Mouse (Mus musculus): Measurements from ENCODE around the gene Aym1.
"Not testable (repeated sequence)": the region's sequence is repeated elsewhere in the genome, so short reads cannot be mapped to it uniquely, and the experiment has no call there.

The Aym1 gene

DNA sequence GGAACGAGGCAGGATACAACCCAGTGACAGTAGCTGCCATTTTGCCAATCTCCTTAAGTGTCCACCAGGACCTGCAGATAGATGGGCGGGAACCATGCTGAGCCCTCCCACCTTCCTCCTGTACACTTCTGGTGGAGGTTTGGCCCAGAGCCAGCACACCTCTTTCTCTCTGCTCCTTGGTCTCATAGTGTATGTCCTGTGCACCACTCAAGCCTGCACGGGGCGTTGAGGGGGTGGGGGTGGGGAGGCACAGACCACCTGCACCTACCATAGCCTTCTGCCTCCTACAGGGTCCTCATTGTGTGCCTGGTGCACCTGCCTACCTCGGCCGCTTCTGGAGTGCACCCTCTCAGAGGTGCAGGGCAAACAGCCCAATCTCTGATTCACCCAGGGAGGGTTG is 4.5 kb upstream of the Aym1 start:
- DNase-seq (ENCODE audit: low spot score in 2 of 2), result no peak

DNA sequence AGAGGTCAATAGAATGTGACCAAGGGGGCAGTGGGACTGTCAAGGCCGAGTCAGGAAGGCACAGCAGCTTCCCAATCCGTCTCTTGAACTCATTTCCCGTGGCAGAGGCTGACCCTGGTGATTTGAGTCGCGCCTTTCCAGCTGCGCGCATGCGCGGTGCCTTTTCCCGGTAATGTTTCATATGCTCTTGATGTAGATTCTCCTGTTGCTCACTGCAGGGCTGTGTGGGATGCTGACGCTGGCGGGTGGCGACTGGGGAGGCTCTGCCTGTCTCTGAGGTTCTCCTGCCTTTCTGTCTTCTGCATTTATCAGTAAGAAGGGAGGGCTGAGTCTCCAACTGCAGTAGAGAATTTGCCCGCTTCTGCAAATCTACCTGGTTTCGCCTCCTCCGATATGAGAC is 2.8 kb upstream of the Aym1 start:
- DNase-seq (ENCODE audit: low spot score in 2 of 2), result no peak

DNA sequence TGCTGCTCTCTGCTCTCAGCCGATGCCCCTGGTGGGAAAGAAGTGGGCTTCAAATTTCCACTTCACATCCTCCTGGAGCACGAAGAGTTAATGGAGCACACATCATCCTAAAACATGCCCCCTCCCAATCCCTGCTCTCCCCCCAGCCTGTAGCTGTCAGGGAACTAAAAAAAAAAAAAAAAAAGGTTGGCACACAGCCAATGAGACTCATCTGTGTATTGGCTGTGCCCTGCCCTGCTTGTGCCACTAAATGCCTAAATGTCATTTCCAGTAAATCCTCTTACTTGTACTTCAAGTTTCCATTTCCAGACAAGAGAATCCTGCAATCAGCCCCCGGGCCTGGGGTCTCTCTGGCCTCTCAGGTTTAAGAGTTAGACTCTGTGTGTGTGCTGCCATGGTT is 562 bp downstream of the Aym1 start:
- no peak for DNase-seq (ENCODE audit: low spot score in 2 of 2)

DNA sequence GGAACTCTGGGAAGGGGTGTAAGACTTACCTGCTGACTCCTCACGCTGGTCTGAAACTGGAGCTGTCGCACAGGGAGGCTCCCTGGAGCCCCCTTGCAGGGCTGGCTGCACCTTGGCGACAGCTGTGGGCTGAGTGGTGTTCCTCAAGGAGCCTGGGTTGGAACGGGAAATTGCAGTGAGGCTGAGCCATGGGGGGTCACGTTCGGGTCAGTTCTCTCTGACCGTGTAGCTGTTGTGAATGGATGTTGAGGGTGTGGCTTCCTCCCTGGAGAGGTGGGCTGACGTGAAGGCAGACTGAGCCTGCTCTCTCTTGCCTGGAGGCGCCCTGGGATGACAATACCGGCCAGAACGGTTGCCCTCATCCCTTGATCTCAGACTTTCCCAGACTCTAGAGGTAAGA is 1.7 kb downstream of the Aym1 start:
- DNase-seq (ENCODE audit: low spot score in 2 of 2), result no peak

DNA sequence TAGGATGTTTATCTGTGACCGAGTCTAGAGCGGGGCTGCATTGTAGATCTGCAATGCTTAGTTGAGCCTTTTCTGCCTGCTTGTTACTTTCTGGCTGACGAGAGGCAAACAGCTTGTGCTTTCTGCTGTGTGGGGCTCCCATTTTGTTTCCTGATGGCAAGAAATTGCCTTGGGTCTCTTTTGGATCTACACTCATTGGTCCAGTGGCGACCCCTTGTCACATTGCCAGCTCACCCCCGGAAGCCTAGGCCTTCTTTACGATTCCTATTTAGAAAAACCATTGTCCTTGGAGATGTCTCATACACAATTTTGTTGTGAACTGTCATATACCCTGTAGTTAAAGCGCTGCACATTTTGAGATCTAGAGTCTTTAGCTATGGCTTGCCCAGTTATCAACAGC is 4.2 kb downstream of the Aym1 start:
- DNase-seq (ENCODE audit: low spot score in 2 of 2), result no peak

DNA sequence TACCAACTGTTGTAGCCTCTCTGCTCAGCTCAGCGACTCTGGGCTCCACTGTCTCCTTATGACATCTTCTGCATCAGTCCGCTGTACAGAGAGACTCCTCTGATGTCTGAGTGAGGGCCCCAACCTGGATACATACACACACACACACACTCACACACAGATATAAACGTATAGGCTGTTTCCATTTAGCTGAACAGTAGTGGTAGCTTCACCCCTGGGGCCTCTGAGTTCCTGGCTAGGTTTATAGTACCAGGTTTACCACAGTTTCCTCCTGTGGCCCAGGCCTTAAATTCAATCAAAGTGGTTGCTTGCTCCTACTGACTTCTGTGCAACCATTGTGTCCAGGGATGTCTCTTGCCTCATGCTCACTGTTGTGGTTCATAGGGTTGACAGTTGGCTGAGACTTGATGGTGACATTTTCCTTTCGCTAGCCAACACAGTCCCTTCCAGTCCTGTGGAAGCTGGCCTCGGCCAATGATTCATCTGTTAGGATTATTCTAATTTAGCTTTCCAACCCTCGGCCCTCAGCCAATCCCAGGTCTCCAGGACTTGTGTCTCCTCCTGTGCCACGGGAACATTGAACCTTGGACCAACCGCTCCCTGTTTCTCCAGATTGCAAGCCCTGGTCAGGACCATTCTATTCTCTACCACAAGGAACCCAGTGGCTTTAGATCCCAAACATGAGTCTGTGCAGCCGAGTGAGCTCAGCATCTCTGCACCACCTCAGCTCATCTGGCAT is 5.3 kb downstream of the Aym1 start:
- DNase-seq (ENCODE audit: low spot score in 2 of 2), result no peak

DNA sequence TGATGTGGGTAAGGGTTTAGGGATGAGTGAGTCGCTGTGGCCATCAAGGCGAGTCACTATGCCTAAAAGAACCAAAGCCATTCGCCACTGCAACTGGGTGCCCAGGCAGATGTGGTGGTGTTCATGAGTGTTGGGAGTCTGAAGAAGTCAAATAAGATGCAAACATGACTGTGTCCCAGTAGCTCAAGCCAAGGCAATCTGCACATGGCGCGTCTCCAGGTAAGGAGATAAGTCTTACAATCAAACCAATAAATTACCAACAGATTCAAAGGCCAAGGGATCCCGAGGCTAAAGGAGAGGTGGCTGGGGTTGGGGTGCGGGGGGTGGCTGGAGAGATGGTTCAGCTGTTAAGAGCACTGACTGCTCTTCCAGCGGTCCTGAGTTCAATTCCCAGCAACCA is 6.1 kb downstream of the Aym1 start:
- no peak for DNase-seq (ENCODE audit: low spot score in 2 of 2)

DNA sequence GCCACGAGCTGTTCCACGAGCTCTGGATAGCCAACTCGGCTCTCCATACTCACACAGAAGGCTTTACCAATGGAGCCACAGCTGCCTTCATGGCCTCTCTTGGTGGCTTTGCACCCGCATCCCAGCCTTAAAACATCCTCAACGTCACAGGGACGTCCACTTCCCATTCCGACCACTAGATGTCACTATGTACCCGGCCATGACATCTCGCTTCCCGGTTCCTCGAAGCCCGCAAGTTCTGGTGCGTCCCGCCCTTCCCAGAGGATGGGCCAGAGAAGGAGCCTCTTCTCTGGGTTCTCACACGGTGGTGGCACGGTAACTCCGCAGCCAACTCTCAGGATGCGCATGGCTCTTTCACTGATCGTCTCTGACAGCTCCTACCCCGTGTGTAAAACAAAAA is 8.8 kb downstream of the Aym1 start:
- peak in 1 of 2 experiments; percentile 12 for DNase-seq (ENCODE audit: low spot score in 2 of 2)

DNA sequence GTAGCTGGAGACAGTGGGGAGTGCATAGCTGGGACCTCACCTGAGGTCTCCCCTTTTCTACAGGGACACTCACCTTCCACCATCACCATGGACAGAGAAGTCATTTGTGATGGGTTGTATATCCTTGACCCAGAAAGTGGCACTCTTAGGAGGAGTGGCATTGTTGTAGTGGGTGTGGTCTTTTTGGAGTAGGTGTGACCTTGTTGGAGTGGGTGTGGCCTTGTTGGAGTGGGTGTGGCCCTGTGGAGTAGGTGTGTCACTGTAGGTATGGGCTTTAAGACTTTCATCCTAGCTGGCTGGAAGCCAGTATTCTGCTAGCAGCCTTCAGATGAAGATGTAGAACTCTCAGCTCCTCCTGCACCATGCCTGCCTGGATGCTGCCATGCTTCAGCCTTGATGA is 10.6 kb downstream of the Aym1 start:
- DNase-seq (ENCODE audit: low spot score in 2 of 2), result not testable (repeated sequence)

DNA sequence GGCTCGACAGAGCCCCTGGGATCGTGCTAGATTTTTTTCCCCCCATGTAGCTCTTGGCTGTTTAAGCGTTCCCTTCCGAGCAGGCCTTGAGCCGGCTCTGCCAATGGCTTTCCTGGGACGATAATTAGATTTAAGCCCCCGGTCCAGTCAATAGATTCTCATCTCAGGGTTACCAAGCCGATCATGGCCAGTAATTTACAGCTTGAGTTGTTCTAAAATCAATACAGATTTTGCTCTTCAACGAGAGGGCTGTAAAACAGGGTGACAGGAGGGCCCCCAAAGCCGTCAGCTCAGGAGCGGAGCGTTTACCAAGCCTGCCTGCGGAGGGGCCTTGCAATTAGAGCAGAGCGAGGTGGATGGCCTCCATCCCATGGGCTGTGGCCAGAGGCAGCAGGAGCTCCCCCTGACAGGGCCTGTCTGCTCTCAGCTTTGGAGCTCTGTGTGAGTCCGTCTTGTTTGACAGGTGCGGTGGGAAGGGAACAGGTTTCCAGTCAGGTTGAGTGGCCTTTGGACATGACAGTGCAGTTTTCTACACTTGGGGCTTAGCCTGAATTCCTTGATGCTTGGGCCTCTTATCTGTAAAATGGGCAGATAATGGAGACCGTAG is 12.3 kb downstream of the Aym1 start:
- no peak for DNase-seq (ENCODE audit: low spot score in 2 of 2)

DNA sequence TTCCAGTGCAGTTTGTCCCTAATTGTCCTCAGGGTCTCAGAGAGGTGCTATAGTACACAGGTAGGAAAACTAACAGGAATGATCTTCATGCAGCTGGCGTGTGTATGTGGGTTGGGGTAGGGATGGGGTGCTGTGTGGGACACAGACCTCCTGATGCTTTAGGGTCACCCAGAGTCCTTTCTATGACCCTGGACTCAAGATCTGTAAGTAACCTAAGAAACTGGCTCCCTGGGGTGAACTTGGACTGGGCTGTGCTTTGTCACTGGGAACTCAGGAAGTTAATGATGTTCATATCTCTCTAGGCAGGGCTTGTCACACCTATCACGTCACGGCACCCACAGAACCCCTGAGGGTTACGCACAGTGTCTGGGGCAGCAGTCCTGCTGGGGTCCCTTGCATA is 15.4 kb downstream of the Aym1 start:
- no peak for DNase-seq (ENCODE audit: low spot score in 2 of 2)

DNA sequence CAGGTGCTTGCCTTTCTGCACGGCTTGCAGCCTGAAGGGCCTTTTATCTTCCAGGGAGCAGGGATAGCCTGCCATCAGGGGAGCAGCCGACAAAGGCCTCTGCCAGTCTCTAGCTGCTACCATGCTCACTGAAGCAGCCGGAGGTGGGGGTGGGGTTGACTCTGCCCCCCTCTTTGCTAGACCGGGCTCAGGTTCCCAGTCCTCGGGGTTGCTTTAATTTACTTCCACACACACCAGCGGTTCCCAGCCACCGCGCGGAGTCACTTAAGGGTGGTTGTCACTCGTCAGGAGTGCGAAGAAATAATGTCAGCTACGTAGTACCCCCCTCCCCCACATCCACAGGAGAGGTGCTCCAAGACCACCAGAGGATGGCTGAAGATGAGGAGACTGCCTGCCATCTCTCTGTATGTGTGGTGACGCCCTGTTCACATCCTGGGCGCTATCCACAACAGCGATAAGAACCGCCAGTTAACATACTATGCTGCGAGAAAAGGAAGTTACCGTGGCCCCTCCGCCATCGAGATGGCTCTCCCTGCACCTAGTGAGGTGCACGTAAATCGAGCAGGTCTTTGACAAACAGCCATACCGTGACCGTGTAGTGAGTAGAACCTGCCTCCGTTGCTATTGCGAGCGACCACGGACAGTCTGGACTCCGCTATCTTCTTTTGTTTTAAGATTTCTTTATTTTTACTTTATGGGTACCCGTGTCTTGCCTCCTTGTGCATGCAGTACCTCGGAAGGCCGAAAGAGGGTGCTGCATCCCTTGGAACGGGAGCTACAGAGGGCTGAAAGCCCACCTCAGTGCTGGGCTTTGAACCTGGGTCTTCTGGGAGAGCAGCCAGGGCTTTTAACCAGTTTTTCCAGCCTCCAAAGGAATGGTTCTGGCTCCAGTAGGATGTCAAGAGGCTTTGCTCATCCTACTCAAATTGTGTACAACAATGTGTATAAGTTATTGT is 16.2 kb downstream of the Aym1 start:
- no peak for DNase-seq (ENCODE audit: low spot score in 2 of 2)

DNA sequence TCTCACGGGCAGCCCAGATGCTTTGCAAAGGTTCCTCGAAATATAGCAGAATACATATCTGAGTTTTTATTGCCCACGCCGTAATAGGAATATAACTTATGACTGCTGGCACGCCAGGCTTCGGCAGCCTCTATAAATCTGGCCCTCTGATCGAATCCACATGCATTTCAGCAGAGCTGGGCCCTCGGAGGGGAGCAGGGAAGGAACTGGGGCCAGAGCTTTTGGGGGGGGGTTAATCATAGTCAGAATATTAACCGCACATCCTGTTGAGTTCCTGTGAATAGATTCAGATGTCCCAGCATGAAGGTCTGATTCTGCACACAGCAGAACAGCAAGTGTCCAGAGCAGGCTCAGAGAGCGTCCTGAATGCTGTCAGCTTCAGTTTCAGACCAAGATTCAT is 17.2 kb downstream of the Aym1 start:
- no peak for DNase-seq (ENCODE audit: low spot score in 2 of 2)

DNA sequence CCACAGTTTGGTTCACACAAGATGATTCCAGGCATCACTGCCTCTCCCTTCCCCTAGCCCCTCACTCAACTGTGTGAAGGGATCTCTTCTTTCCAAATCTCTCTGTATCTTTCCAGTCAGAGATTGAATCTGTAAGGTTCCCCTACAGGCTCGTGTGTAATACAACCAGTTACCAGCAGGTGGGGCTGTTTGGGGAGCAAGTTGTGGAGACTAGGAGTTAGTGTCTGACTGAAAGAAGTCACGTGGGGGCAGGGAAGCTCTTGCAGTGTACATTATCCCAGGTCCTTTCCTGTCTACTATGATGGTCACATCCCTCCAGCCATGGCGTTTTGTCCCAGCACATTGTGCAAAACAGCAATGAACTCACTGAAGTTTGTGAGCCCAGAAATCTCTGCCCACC is 18.7 kb downstream of the Aym1 start:
- peak in 1 of 2 experiments; percentile 3 for DNase-seq (ENCODE audit: low spot score in 2 of 2)

DNA sequence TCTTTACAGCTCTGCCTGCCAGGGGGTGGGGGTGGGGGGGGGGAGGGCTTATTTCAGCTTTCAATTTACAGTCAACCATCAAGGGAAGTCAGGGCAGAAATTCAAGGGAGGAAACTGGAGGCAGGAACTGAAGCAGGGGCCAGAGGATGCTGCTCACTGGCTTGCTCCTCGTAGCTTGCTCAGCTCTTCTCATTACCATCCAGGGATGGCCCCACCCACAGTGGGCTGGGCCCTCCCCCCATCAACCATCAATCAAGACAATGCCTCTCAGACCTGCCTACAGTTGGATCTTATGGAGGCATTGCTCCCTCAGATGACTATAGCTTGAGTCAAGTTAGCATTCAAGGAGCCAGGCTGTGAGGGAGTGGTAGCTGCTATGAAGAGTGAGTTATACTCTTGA is 19.2 kb downstream of the Aym1 start:
- no peak for DNase-seq (ENCODE audit: low spot score in 2 of 2)

DNA sequence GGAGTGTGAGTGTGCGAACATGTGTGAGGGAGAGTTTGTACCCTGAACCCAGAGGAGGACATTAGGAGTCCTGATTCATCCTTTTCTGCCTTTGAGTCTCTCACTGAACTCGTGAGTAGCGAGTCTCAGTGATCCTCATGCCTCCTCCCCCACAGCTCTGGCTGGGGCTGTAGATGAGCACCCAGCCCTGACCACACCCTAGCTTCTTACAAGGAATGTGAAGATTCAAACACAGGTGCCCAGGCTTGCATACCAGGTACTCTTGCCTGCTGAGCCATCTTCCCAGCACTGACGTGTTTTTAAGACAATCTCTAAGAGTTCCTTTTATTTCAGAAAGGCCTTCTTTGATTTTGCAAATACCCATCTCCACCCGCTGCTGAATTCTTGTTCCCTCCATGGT is 22.3 kb downstream of the Aym1 start:
- no peak for DNase-seq (ENCODE audit: low spot score in 2 of 2)

DNA sequence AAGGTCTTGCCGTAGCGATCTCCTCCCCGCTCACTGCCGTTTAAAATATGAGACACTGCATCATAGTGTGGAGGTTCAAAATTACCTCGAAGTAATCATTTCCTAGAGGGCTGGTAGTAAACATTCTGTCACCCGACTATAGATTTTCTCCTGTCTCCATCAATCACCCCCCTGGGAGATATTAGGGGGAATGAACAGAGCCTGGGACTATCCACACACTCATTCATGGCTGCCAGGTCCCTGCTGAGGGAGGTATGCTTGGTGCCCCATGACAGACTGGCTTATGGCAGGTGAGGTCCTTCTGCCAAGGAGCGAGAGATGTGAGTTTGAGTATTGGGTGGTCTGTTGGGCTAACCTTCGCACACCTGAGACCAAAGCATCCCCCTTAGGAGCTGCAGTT is 23.5 kb downstream of the Aym1 start:
- DNase-seq (ENCODE audit: low spot score in 2 of 2), result no peak

DNA sequence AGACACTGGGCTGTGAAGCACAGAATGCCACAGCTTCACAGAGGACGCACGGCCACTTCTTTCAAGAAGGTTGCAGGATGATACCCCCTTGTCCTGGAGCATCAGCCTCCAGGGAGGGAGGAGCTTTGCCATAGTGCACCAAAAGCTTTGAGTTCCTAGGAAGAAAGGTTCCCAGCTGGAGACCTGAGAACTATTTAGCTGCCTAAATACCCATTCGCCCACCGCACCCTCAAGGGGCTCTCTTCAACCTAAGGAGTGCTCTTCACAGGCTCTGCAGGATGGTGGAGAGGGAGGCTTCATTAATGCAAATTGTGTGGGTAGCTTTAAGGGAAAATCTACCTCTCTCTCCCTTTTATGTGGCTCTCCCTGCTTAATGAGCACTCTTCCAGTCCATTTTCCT is 25.5 kb downstream of the Aym1 start:
- no peak for DNase-seq (ENCODE audit: low spot score in 2 of 2)

DNA sequence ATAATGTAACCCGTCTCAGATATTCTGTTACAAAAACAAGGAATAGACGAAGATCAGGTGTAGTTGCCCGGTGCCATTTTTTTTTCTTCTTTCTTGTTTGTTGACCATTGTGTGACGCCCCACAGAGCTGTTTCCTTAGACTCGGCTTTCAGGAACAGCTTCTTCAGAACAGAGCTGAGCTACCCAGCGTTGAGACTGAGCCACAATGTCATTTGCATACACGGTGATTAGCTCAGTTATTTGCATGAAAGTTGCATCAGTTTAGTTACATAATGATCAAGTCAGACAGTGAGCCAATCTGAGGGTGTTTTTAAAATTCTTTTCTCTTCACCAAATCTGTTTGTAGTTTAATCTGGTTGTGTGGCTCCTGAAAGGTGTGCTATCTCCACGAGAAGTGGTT is 36.7 kb downstream of the Aym1 start:
- DNase-seq (ENCODE audit: low spot score in 2 of 2), result no peak

DNA sequence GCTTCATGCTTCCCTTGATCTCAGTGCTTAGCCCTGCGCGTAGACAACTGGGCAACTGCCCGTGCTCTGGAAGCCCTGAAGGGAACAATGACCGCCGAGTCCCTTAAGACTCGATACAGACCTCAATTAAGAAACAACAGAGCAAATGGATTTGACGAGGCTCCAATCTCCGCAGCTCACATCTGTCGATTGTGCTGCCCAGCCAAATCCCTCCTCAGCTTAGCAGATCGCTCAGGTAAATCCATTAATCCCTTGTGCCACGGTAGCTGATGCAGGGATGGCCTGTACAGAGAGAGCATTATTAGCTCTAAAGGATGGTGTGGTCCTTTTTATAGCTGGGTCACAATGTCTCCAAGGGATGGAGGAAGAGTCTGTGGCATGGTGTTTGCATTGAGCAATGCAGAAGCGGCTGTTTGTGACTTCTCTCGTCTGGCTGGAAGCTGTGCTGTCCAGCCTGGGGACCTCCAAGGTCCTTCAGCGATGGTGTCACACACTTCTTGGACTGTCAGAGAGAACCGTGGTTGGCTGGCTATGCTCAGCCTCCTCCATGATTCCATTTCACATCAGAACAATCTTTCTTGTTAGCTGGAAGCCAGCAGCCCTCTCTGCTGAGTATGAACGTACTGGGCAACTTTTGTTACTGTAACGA is 39.3 kb downstream of the Aym1 start:
- no peak for DNase-seq (ENCODE audit: low spot score in 2 of 2)

DNA sequence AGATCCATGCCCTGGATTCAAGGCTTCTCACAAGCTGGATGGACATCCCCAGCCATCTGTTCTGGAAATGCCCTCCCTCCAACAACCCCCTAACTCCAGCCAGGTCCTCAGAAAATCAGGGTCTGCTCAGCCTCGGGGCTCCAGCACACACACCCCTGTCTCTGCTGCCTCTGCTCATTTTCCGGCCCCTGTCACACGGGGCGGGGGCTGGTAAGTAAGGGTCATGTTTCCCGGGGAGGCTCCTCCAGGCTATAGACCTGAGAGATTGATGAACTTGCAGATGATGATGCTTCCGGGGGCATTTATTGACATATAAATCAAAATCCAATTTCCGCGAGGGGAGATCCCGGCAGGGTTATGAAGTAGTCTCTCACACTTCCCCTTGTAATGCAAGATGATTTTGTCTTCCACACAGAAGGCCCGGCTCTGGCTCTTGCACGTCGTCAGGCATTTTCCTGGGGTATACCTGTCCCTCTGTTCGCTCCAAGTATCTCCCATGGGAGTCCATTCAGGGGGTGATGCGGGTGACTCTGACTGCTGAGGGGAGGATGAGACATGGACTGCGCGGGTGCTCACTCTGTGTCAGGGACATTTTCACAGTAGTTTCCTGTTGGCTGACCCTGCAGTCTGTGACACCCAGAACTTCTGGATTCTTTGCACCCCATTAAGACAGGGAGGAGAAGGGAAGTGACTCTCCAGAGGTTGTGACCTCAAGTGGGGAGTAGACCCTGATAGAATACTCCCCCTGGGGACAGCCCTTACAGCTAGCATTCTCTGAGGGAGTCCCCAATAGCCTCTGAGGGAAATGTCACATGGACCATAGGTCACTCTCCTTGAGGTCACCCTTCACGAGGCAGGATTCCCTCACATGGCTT is 40.6 kb downstream of the Aym1 start:
- DNase-seq (ENCODE audit: low spot score in 2 of 2), result no peak
